Mouse (Mus musculus) myocyte (in vitro differentiated cells): ENCODE results near the gene Znhit3.
A peak's percentile ranks its signal among the peaks of the same experiment; 100 is the strongest.

Experiments
- E2F4 ChIP-seq: IDR thresholded peaks from one replicate; pipeline ENCODE4 v1.6.1; 2011; ENCODE audit warnings: mild to moderate bottlenecking, control low read depth, moderate library complexity; ENCODE audit not compliant: insufficient read depth
- MAX ChIP-seq: IDR thresholded peaks from one replicate; pipeline ENCODE4 v1.6.1; 2011; ENCODE audit warnings: low read depth, mild to moderate bottlenecking, control low read depth
- MYOD1 ChIP-seq, 3 experiments: IDR thresholded peaks; one replicate each; pipeline ENCODE4 v1.6.1; 2011; ENCODE audit warnings: control low read depth in 2 of 3, low read depth in 2 of 3, mild to moderate bottlenecking in 2 of 3, moderate library complexity in 1 of 3; ENCODE audit not compliant: insufficient read length in 2 of 3, control insufficient read depth in 1 of 3
- MYOG ChIP-seq, 3 experiments: IDR thresholded peaks; one replicate each; pipeline ENCODE4 v1.6.1; 2011; ENCODE audit warnings: control low read depth in 2 of 3, low read depth in 2 of 3, mild to moderate bottlenecking in 2 of 3; ENCODE audit not compliant: insufficient read length in 2 of 3, control insufficient read depth in 1 of 3, insufficient read depth in 1 of 3
- POLR2A ChIP-seq: IDR thresholded peaks from one replicate; pipeline ENCODE4 v1.6.1; 2011; ENCODE audit warnings: low read depth, mild to moderate bottlenecking, control low read depth, moderate library complexity; ENCODE audit not compliant: insufficient read length
- POLR2AphosphoS2 ChIP-seq: IDR thresholded peaks from one replicate; pipeline ENCODE4 v1.6.1; 2011; ENCODE audit warnings: low read depth, control low read depth; ENCODE audit not compliant: insufficient read length
- REST ChIP-seq: IDR thresholded peaks from one replicate; pipeline ENCODE4 v1.6.1; 2011; ENCODE audit warnings: mild to moderate bottlenecking, control low read depth, moderate library complexity; ENCODE audit not compliant: insufficient read depth, insufficient read length
- TCF12 ChIP-seq: IDR thresholded peaks from one replicate; pipeline ENCODE4 v1.6.1; 2011; ENCODE audit warnings: mild to moderate bottlenecking, control low read depth; ENCODE audit not compliant: poor library complexity, insufficient read depth, severe bottlenecking

DNA sequence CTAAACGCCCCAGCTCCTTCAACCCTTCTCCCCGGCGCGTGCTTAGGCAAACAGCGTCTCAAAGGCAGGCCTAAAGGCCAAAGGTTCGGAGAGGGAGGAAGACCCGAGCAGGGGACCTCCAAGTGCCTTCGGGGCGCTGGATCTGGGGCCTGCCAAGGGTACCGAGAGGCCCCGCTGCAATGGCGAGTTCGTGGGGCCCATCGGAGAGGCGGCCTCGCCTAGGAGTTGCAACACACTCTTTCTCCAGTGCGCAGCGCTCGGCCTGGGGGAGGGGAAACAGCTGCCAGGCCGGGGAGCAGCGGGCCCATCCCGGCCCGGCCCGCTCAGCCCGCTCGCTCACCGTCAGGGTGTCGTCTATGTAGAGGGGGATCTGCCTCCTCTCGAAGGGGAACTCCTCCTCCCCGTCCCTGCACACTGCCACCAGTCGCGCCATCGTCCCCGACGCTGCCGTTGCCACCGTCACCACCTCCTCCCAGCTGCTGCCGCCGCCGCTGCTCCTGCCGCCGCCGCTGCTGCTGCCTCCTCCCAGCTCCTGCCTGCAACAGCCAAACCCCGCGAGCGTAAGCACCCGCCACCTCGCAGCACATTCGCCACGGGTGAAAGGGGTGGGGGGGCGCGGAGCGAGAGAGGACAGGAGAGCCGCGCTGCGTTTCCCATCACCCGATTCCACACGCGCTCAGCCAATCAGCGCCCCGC lies 46.5 kb downstream of the Znhit3 start:
- TF ChIP-seq POLR2A (peak; percentile 95), MAX (no peak), POLR2AphosphoS2 (peak; percentile 88), REST (no peak), MYOD1 (IDR thresholded peaks at IDR 0.05; ENCODE audit: control insufficient read depth in 1 of 3, insufficient read length in 2 of 3, low read depth in 2 of 3) (peak in 2 of 3 experiments; percentile 37 to 39), E2F4 (peak; percentile 56), TCF12 (no peak), MYOG (IDR thresholded peaks at IDR 0.05; ENCODE audit: control insufficient read depth in 1 of 3, insufficient read depth in 1 of 3, insufficient read length in 2 of 3, low read depth in 2 of 3) (peak; percentile 26 to 71 (median 67))
